Mouse (Mus musculus) kidney, postnatal 14 days (tissue): ENCODE data around the gene Irak2.
"Not testable (repeated sequence)": the region's sequence is repeated elsewhere in the genome, so short reads cannot be mapped to it uniquely, and the experiment has no call there.

ENCODE experiments used
- DNase-seq: peaks from one replicate; pipeline ENCODE4 v3.0.0; 2022; ENCODE audit warnings: mixed read lengths

Irak2 gene

GRCm38 (mm10) chr6:113669821-113670220, 31.6 kb downstream of the Irak2 start:
- no peak for DNase-seq

GRCm38 (mm10) chr6:113672029-113672428, 33.8 kb downstream of the Irak2 start:
- not testable (repeated sequence) for DNase-seq

- no peak for DNase-seq
Observed at GRCm38 (mm10) chr6:113672989-113673388, 34.7 kb downstream of the Irak2 start.

GRCm38 (mm10) chr6:113675234-113675633, 37.0 kb downstream of the Irak2 start:
- no peak for DNase-seq

- no peak for DNase-seq
Observed at GRCm38 (mm10) chr6:113675991-113676390, 37.7 kb downstream of the Irak2 start.

GRCm38 (mm10) chr6:113677070-113677734, 38.9 kb downstream of the Irak2 start:
- peak; percentile 68 for DNase-seq

- DNase-seq = no peak
Observed at GRCm38 (mm10) chr6:113678246-113679012, 40.2 kb downstream of the Irak2 start.

- DNase-seq = no peak
Observed at GRCm38 (mm10) chr6:113679993-113680566, 41.8 kb downstream of the Irak2 start.

GRCm38 (mm10) chr6:113681271-113681670, 43.0 kb downstream of the Irak2 start:
- DNase-seq = peak; percentile 87

- DNase-seq = no peak
Observed at GRCm38 (mm10) chr6:113683081-113683825, 45.0 kb downstream of the Irak2 start.

GRCm38 (mm10) chr6:113686551-113687125, 48.4 kb downstream of the Irak2 start:
- DNase-seq = no peak

GRCm38 (mm10) chr6:113690008-113690399, 51.7 kb downstream of the Irak2 start:
- peak; percentile 88 for DNase-seq

- peak; percentile 93 for DNase-seq
Observed at GRCm38 (mm10) chr6:113690400-113691083, 52.3 kb downstream of the Irak2 start.

GRCm38 (mm10) chr6:113691084-113691462, 52.8 kb downstream of the Irak2 start:
- no peak for DNase-seq

- peak; percentile 52 for DNase-seq
Observed at GRCm38 (mm10) chr6:113692661-113693133, 54.4 kb downstream of the Irak2 start.

GRCm38 (mm10) chr6:113693377-113693776, 55.1 kb downstream of the Irak2 start:
- no peak for DNase-seq

- no peak for DNase-seq
Observed at GRCm38 (mm10) chr6:113695203-113695602, 56.9 kb downstream of the Irak2 start.

GRCm38 (mm10) chr6:113695766-113696355, 57.6 kb downstream of the Irak2 start:
- no peak for DNase-seq

GRCm38 (mm10) chr6:113696582-113697221, 58.4 kb downstream of the Irak2 start, which contains the start of gene Tatdn2:
TSS of gene Tatdn2 (plus strand) at chr6:113697050.
- peak; percentile 99 for DNase-seq

GRCm38 (mm10) chr6:113697222-113698205, 59.2 kb downstream of the Irak2 start:
- DNase-seq = peak; percentile 15
